ENCODE assay signal across 8 mouse cellular contexts in genomic region chr19:9989171-9989883, GRCm38 (mm10). TPM values are rescaled to one million over a fixed set of nuclear protein-coding genes. Genes with fewer than 3 reads are reported as not detected.
DNase-seq lines count a peak whose midpoint lies in the region; ATAC-seq and TF ChIP-seq lines count a peak whose summit lies in the region.

No protein-coding gene starts in this region.

- no peaks in the 10 kb centered on the region for H3K4me1 ChIP-seq in forebrain, embryonic 14.5 days (ENCODE audit: control insufficient read depth, insufficient read depth, low read length)
- H3K4me1 ChIP-seq in forebrain, embryonic 15.5 days = peaks cover 13% of the 10 kb centered on the region
- peaks cover 7% of the 10 kb centered on the region; the same call in 1 of the 2 replicates for H3K4me1 ChIP-seq in spleen, adult 2 months (ENCODE audit: control insufficient read depth, insufficient read depth, insufficient read length)

- no peak overlapping the region for H3K4me3 ChIP-seq in forebrain, embryonic 14.5 days (ENCODE audit: low read depth, low read length)
- no peak overlapping the region for H3K4me3 ChIP-seq in forebrain, embryonic 15.5 days
- H3K4me3 ChIP-seq in spleen, adult 2 months (ENCODE audit: extremely low read depth, insufficient read depth, insufficient read length) = no peak overlapping the region

- 65% methylated on average over 17 of the region's 17 CpGs for WGBS in forebrain, embryonic 14.5 days
- 66% methylated on average over 17 of the region's 17 CpGs for WGBS in forebrain, embryonic 15.5 days
- WGBS in spleen, adult 2 months = 60% methylated on average over 17 of the region's 17 CpGs

- peaks cover 23% of the 10 kb centered on the region for H3K36me3 ChIP-seq in forebrain, embryonic 14.5 days (ENCODE audit: control insufficient read depth, insufficient read depth, low read length)
- peaks cover 18% of the 10 kb centered on the region for H3K36me3 ChIP-seq in forebrain, embryonic 15.5 days
- H3K36me3 ChIP-seq in spleen, adult 2 months (ENCODE audit: control insufficient read depth, insufficient read depth, low read length) = peaks cover 16% of the 10 kb centered on the region

- TF ChIP-seq CTCF in spleen, adult 2 months (IDR thresholded peaks at IDR 0.05; ENCODE audit: extremely low read depth, insufficient read depth, insufficient read length, insufficient replicate concordance) = peak; percentile 69; the same call in 1 of the 2 replicates

- no peak overlapping the region for H3K27ac ChIP-seq in forebrain, embryonic 14.5 days (ENCODE audit: low read depth, low read length)
- no peak overlapping the region for H3K27ac ChIP-seq in forebrain, embryonic 15.5 days (replicated peaks)
- no peak overlapping the region for H3K27ac ChIP-seq in spleen, adult 2 months (ENCODE audit: insufficient read depth, low read length)

- no peak for ATAC-seq in forebrain, embryonic 14.5 days
- ATAC-seq in forebrain, embryonic 15.5 days (replicated peaks) = no peak

- no peaks in the 10 kb centered on the region for H3K9me3 ChIP-seq in forebrain, embryonic 14.5 days (replicated peaks; ENCODE audit: control insufficient read depth, low read length)
- no peaks in the 10 kb centered on the region for H3K9me3 ChIP-seq in forebrain, embryonic 15.5 days

- no peaks in the 10 kb centered on the region for H3K27me3 ChIP-seq in forebrain, embryonic 14.5 days (replicated peaks; ENCODE audit: control insufficient read depth, insufficient read depth, low read length)
- H3K27me3 ChIP-seq in forebrain, embryonic 15.5 days = no peaks in the 10 kb centered on the region
- H3K27me3 ChIP-seq in spleen, adult 2 months (ENCODE audit: control insufficient read depth, insufficient read depth, low read length) = no peaks in the 10 kb centered on the region

- H3K9ac ChIP-seq in forebrain, embryonic 14.5 days (ENCODE audit: low read length) = no peak overlapping the region
- no peak overlapping the region for H3K9ac ChIP-seq in forebrain, embryonic 15.5 days (replicated peaks)

- TF ChIP-seq POLR2A in spleen, adult 2 months (IDR thresholded peaks at IDR 0.05; ENCODE audit: low read depth, low read length) = no peak

- peak; percentile 21 for DNase-seq in forebrain, embryonic 14.5 days (ENCODE audit: low spot score)
- DNase-seq in spleen, adult 2 months (ENCODE audit: low read depth in 1 of 2, low spot score in 2 of 2) = peak in 1 of 2 experiments; percentile 38
- no peak for DNase-seq in spleen, adult 18-20 months
- DNase-seq in induced T-regulatory cell, adult 2 months (ENCODE audit: low read depth) = peak; percentile 67
- DNase-seq in thymus, postnatal 14 days = peak; percentile 50
- no peak for DNase-seq in kidney, postnatal 10 days
- no peak for DNase-seq in kidney, postnatal 4 days

- no peak overlapping the region for H3K4me2 ChIP-seq in forebrain, embryonic 14.5 days (ENCODE audit: low read length)
- no peak overlapping the region for H3K4me2 ChIP-seq in forebrain, embryonic 15.5 days (replicated peaks)

RNA-seq across cellular contexts. Expression of gene Fth1, which starts 8.9 kb away (rescaled TPM):
- polyA plus RNA-seq in forebrain, embryonic 14.5 days (2014; fragmentation: Nextera tagmentation; extraction: Ambion mirVana) = 1,442 and 1,550 TPM in 2 replicates
- polyA plus RNA-seq in forebrain, embryonic 15.5 days (2015; fragmentation: Nextera tagmentation; extraction: Ambion mirVana) = 1,475 and 1,516 TPM in 2 replicates
- 3,609 and 4,045 TPM in 2 replicates for polyA plus RNA-seq in spleen, adult 2 months (2012; rRNA removed)

RNA-seq across cellular contexts. Expression of gene Best1, which starts 12.1 kb away (rescaled TPM):
- polyA plus RNA-seq in forebrain, embryonic 14.5 days (2014; fragmentation: Nextera tagmentation; extraction: Ambion mirVana) = 1.1 and 1.4 TPM in 2 replicates
- polyA plus RNA-seq in forebrain, embryonic 15.5 days (2015; fragmentation: Nextera tagmentation; extraction: Ambion mirVana) = 1.2 and 1.3 TPM in 2 replicates
- 0.14 and 0.20 TPM in 2 replicates for polyA plus RNA-seq in spleen, adult 2 months (2012; rRNA removed)

RNA-seq across cellular contexts. Expression of gene Rab3il1, which starts 12.1 kb away (rescaled TPM):
- 20.6 and 21.5 TPM in 2 replicates for polyA plus RNA-seq in forebrain, embryonic 14.5 days (2014; fragmentation: Nextera tagmentation; extraction: Ambion mirVana)
- polyA plus RNA-seq in forebrain, embryonic 15.5 days (2015; fragmentation: Nextera tagmentation; extraction: Ambion mirVana) = 17.3 and 17.9 TPM in 2 replicates
- polyA plus RNA-seq in spleen, adult 2 months (2012; rRNA removed) = 73.5 and 77.8 TPM in 2 replicates

RNA-seq across cellular contexts. Expression of gene Fads3, which starts 52.0 kb away (rescaled TPM):
- polyA plus RNA-seq in forebrain, embryonic 14.5 days (2014; fragmentation: Nextera tagmentation; extraction: Ambion mirVana) = 9.6 and 12.5 TPM in 2 replicates
- polyA plus RNA-seq in forebrain, embryonic 15.5 days (2015; fragmentation: Nextera tagmentation; extraction: Ambion mirVana) = 14.0 and 15.3 TPM in 2 replicates
- 22.0 and 24.3 TPM in 2 replicates for polyA plus RNA-seq in spleen, adult 2 months (2012; rRNA removed)

Comparison
In these comparisons a context has a peak if more than half of its experiments do, and no peak if none do; other contexts are left out.
1. DNase-seq: peak in forebrain, embryonic 14.5 days (single experiment), induced T-regulatory cell, adult 2 months (single experiment) and thymus, postnatal 14 days (single experiment); none in spleen, adult 18-20 months (0 of 2), kidney, postnatal 10 days (single experiment) and kidney, postnatal 4 days (0 of 2).